Mouse (Mus musculus): Measurements from ENCODE around the gene Nfatc4. TPM values are rescaled to one million over a fixed set of nuclear protein-coding genes. Genes with fewer than 3 reads are reported as not detected.
A peak's percentile ranks its signal among the peaks of the same experiment; 100 is the strongest.

The Nfatc4 gene
- polyA plus RNA-seq, 1 experiment from 2014 or later: 115 TPM

- Histone ChIP-seq H3K27me3 (no peaks in the 10 kb centered on the region), H3K27ac (replicated peaks) (no peak overlapping the region)
- ATAC-seq (ENCODE audit: insufficient number of reproducible peaks, low FRiP score, low TSS enrichment, low read depth): no peak
Observed at GRCm38 (mm10) chr14:55857588-55857987, 34.6 kb downstream of the Nfatc4 start.

GRCm38 (mm10) chr14:55862186-55862585 lies 39.2 kb downstream of the Nfatc4 start:
- H3K27me3 ChIP-seq: no peaks in the 10 kb centered on the region
- H3K4me1 ChIP-seq: peaks cover 56% of the 10 kb centered on the region
- no peak overlapping the region for H3K9ac ChIP-seq
- WGBS: 37% methylated on average over 6 of the region's 6 CpGs
- ATAC-seq (ENCODE audit: insufficient number of reproducible peaks, low FRiP score, low TSS enrichment, low read depth): no peak
- no peak overlapping the region for H3K4me3 ChIP-seq (replicated peaks)
- H3K9me3 ChIP-seq (replicated peaks): no peaks in the 10 kb centered on the region
- no peak overlapping the region for H3K4me2 ChIP-seq (replicated peaks)
- H3K36me3 ChIP-seq: peaks cover 48% of the 10 kb centered on the region
- H3K27ac ChIP-seq (replicated peaks): no peak overlapping the region; the same call in 1 of the 2 replicates

More at GRCm38 (mm10) chr14:55857588-55857987, 34.6 kb downstream of the Nfatc4 start:
- no peaks in the 10 kb centered on the region for H3K9me3 ChIP-seq (replicated peaks)
- H3K4me3 ChIP-seq (replicated peaks): peak overlapping the region; percentile 73
- peak overlapping the region; percentile 31 for H3K4me2 ChIP-seq (replicated peaks)
- H3K36me3 ChIP-seq: 0 out of 2 replicates have a peak, but pooled peaks cover 6% of the 10 kb centered on the region
- H3K4me1 ChIP-seq: peaks cover 70% of the 10 kb centered on the region
- WGBS: 34% methylated on average over 4 of the region's 4 CpGs
- no peak overlapping the region for H3K9ac ChIP-seq

DNA sequence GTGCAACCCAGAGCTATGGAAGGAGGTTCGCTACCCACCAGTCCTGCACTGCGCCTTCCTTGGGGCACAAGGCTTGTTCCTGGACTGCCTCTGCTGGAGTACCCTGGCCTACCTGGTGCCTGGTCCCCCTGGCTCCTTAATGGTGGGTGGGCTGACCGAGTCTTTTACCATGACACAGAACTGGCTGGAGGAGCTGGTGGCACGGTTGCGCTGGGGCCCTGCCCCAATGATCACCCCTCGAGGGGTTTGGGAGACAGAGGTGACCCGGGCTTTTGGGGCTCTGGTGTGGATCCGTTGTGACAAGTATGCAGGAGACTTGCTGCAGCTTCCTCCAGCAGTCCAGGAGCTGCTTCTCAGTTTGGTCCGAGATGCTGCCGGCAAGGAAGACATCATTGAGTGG lies 40.0 kb downstream of the Nfatc4 start:
- peaks cover 48% of the 10 kb centered on the region for H3K4me1 ChIP-seq
- H3K27ac ChIP-seq (replicated peaks): no peak overlapping the region
- ATAC-seq (ENCODE audit: insufficient number of reproducible peaks, low FRiP score, low TSS enrichment, low read depth): no peak
- peaks cover 53% of the 10 kb centered on the region for H3K36me3 ChIP-seq
- H3K4me2 ChIP-seq (replicated peaks): no peak overlapping the region
- no peaks in the 10 kb centered on the region for H3K9me3 ChIP-seq (replicated peaks)
- H3K27me3 ChIP-seq: no peaks in the 10 kb centered on the region
- no peak overlapping the region for H3K4me3 ChIP-seq (replicated peaks)
- WGBS: 83% methylated on average over 10 of the region's 10 CpGs
- H3K9ac ChIP-seq: no peak overlapping the region

DNA sequence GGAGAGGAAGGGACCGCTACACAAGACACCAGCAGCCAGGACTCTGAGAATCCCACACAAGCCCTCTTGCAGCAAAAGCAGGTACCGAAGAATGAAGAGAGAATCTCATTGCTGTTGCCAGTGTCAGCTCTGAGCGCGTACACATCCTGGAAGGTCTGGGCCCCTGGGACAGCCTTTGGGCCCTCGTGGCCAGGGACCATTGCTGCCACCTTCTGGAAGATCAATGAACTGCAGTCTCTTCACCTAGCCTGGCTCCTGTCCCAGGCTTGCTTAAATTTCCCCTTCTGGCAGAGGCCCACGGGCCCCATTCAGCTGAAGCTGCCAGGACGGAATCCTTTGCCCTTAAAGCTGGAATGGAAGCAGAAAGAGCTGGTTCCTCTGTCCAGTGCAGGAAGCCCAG lies 40.8 kb downstream of the Nfatc4 start:
- H3K4me1 ChIP-seq: peaks cover 40% of the 10 kb centered on the region
- no peak overlapping the region for H3K4me3 ChIP-seq (replicated peaks)
- H3K9me3 ChIP-seq (replicated peaks): no peaks in the 10 kb centered on the region
- ATAC-seq (ENCODE audit: insufficient number of reproducible peaks, low FRiP score, low TSS enrichment, low read depth): peak; percentile 75
- no peaks in the 10 kb centered on the region for H3K27me3 ChIP-seq
- H3K4me2 ChIP-seq (replicated peaks): no peak overlapping the region
- peaks cover 61% of the 10 kb centered on the region for H3K36me3 ChIP-seq
- WGBS: 22% methylated on average over 7 of the region's 7 CpGs
- H3K9ac ChIP-seq: no peak overlapping the region
- peak overlapping the region; percentile 48; the same call in 1 of the 2 replicates for H3K27ac ChIP-seq (replicated peaks)

DNA sequence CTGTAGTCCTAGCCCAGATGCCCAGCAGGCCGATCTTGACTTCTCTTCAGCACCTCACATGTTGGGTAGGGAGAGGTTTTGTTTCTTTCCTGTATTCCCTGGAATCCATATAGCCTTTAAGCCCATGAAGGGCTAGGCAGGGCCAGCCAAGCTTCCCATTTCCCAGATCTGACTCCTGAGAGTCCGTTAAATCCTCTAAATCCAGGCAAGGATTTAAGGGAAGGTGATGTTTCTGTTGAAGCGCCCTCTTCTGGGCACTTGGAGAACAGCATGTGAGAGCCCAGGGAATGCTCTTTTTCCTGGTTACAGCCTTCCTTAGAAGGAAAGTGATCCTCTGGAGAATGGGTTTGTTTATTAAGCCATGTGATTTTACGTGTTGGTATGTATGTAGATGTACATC lies 44.0 kb downstream of the Nfatc4 start:
- Histone ChIP-seq H3K36me3 (peaks cover 92% of the 10 kb centered on the region), H3K27ac (replicated peaks) (no peak overlapping the region), H3K9ac (no peak overlapping the region), H3K9me3 (replicated peaks) (no peaks in the 10 kb centered on the region), H3K4me2 (replicated peaks) (no peak overlapping the region), H3K4me1 (peaks cover 21% of the 10 kb centered on the region), H3K4me3 (replicated peaks) (no peak overlapping the region), H3K27me3 (no peaks in the 10 kb centered on the region)
- ATAC-seq (ENCODE audit: insufficient number of reproducible peaks, low FRiP score, low TSS enrichment, low read depth): no peak
- 38% methylated on average over 4 of the region's 4 CpGs for WGBS

DNA sequence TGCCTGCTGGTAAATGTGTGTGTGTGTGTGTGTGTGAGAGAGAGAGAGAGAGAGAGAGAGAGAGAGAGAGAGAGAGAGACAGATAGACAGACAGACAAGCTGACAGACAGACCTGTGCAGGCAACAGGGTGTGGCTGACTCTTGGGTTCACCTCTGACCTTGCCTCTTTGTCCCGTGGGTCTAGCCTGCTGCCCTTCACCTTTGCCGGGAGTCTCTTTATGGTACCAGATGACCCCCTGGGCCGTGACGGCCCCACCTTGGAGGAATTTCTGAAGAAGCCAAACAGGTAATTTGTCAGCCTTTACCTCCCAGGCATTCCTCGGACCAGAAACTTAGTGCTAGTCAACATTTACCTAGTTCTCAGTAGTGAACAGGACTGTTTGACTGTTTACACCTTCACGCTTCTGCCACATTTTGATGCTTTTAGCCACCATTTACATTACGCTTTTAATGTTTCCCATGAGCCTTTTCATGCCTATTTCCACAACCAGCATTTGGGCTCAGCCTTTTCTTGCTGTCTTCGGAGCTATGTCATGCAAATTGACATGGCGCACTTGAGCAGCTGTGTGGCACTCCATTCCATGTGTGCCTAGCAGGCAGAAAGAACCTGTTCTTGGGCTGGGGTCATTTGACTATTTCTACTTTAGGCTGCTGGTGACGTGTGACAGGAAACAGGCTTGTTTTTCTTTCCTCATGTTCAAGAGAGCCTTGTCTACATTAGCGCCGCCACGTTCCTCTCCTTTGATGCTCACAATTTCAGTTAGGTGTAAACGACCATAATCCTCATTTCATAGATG lies 45.5 kb downstream of the Nfatc4 start:
- H3K27me3 ChIP-seq: no peaks in the 10 kb centered on the region
- no peak overlapping the region for H3K27ac ChIP-seq (replicated peaks)
- peaks cover 92% of the 10 kb centered on the region for H3K36me3 ChIP-seq
- WGBS: 88% methylated on average over 14 of the region's 14 CpGs
- H3K9ac ChIP-seq: no peak overlapping the region
- no peak for ATAC-seq (ENCODE audit: insufficient number of reproducible peaks, low FRiP score, low TSS enrichment, low read depth)
- H3K4me1 ChIP-seq: peaks cover 10% of the 10 kb centered on the region
- H3K4me3 ChIP-seq (replicated peaks): no peak overlapping the region
- H3K9me3 ChIP-seq (replicated peaks): no peaks in the 10 kb centered on the region
- H3K4me2 ChIP-seq (replicated peaks): no peak overlapping the region

GRCm38 (mm10) chr14:55869538-55869937 lies 46.6 kb downstream of the Nfatc4 start:
- 90% methylated on average over 6 of the region's 6 CpGs for WGBS
- H3K36me3 ChIP-seq: peaks cover 82% of the 10 kb centered on the region
- no peak overlapping the region for H3K4me2 ChIP-seq (replicated peaks)
- no peak overlapping the region for H3K4me3 ChIP-seq (replicated peaks)
- no peaks in the 10 kb centered on the region for H3K9me3 ChIP-seq (replicated peaks)
- no peak for ATAC-seq (ENCODE audit: insufficient number of reproducible peaks, low FRiP score, low TSS enrichment, low read depth)
- peaks cover 13% of the 10 kb centered on the region for H3K4me1 ChIP-seq
- no peaks in the 10 kb centered on the region for H3K27me3 ChIP-seq
- no peak overlapping the region for H3K9ac ChIP-seq
- no peak overlapping the region for H3K27ac ChIP-seq (replicated peaks)

DNA sequence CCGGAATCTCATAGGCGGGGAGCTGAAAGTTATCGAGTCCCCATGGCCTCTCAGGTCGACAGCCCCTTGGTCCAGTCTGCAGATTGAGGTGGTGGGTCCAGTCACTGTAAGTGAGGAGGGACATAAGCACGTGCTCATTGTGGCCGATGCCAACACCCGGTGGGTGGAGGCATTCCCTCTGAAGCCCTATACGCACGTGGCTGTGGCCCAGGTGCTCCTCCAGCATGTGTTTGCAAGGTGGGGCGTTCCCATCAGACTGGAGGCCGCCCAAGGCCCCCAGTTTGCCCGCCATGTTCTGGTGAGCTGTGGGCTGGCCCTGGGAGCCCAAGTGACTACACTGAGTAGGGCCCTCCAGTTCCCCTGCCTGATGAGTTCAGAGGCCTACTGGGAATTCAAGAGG lies 49.1 kb downstream of the Nfatc4 start:
- peaks cover 57% of the 10 kb centered on the region for H3K36me3 ChIP-seq
- WGBS: 91% methylated on average over 12 of the region's 12 CpGs
- no peak overlapping the region for H3K4me2 ChIP-seq (replicated peaks)
- no peak for ATAC-seq (ENCODE audit: insufficient number of reproducible peaks, low FRiP score, low TSS enrichment, low read depth)
- H3K9me3 ChIP-seq (replicated peaks): no peaks in the 10 kb centered on the region
- no peak overlapping the region for H3K4me3 ChIP-seq (replicated peaks)
- H3K4me1 ChIP-seq: peaks cover 13% of the 10 kb centered on the region
- H3K27ac ChIP-seq (replicated peaks): no peak overlapping the region
- no peak overlapping the region for H3K9ac ChIP-seq
- no peaks in the 10 kb centered on the region for H3K27me3 ChIP-seq

DNA sequence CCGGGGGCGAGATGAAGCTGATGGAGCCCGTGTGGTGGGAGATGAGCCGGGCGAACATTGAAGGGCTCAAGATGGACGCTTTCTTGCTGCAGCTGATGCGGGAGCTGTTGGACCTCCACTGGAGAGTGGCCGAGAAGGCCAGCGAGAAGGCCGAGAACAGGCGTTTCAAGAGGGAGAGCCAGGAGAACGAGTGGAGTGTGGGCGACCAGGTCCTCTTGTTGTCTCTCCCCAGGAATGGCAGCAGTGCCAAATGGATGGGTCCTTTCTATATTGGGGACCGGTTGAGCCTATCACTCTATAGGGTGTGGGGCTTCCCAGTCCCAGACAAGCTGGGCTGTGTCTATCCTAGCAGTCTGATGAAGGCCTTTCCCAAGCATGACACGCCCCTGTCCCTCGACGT lies 49.6 kb downstream of the Nfatc4 start:
- Histone ChIP-seq H3K27me3 (no peaks in the 10 kb centered on the region), H3K4me2 (replicated peaks) (no peak overlapping the region), H3K36me3 (peaks cover 54% of the 10 kb centered on the region), H3K9ac (no peak overlapping the region), H3K9me3 (replicated peaks) (no peaks in the 10 kb centered on the region), H3K4me3 (replicated peaks) (no peak overlapping the region), H3K4me1 (peaks cover 16% of the 10 kb centered on the region), H3K27ac (replicated peaks) (no peak overlapping the region)
- 86% methylated on average over 17 of the region's 17 CpGs for WGBS
- ATAC-seq (ENCODE audit: insufficient number of reproducible peaks, low FRiP score, low TSS enrichment, low read depth): no peak

DNA sequence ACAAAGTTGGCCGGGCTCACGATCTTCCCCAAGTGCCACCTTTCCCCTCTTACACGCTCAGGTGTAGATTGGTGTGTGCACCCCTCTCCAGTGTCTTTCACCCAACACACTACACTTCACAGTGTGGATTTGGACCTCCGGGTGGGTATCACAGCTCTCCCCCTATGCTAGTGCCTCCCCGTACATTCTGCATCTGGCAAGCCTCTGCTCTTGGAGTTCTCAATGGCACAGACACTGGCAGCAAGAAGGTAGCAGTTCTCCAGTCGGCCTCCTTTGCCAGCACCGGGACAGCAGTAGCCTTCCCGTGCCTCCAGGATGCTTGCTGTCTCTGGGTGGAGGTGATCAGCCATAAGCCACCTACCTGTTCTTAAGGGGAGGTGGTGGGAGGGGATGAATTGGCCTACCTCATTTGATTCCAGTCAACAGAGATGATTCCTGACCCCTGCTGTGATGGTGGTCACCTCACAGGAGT lies 50.3 kb downstream of the Nfatc4 start:
- Histone ChIP-seq H3K4me1 (peaks cover 21% of the 10 kb centered on the region), H3K27me3 (no peaks in the 10 kb centered on the region), H3K36me3 (peaks cover 46% of the 10 kb centered on the region), H3K4me3 (replicated peaks) (no peak overlapping the region), H3K9me3 (replicated peaks) (no peaks in the 10 kb centered on the region), H3K9ac (no peak overlapping the region), H3K27ac (replicated peaks) (no peak overlapping the region), H3K4me2 (replicated peaks) (no peak overlapping the region)
- 76% methylated on average over 8 of the region's 8 CpGs for WGBS
- no peak for ATAC-seq (ENCODE audit: insufficient number of reproducible peaks, low FRiP score, low TSS enrichment, low read depth)

DNA sequence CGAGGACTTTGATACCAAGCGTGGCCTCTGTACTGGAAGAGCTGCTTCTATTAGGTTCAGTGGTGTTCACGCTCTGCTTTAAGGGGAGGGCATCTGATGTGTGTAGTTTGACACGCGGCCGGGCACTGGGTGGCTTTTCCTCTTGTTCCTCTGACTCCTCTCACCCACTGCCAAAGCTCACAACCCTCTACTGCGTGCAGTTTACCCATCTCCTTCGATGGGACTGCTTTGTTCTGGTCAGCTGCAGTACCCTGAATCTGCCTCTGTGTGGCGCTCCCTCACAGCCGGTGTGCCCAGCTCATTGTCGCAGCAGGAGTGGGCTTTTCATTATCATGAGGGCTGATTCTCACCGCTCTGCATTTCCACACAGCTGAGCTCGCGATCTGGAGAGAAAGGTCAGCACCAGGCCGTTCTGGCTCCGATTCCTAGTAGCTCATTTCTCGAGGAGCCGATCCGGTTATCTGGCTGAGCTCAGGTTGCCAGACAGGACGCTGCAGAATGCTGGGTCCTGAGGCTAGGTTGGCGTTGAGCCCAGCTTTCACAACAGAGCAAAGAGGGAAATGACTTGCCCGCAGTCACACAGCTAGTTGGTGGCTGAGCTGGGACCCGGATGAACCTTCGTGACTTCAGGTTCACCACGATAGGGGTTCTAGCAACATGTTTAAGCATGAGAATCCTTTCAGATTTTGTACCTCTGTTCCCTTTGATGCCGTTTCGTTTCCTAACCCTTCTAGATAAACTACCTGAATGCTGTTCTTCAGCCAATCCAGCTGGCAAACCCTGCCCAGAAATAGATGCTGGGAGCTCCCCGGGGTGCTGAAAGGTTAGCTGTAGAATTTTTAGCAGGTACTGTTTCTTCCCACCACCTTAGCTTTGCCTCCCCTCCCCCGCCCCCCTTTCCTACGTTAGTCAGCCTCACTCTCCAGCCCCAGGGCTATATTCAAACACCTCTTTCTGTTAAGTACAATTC lies 51.1 kb downstream of the Nfatc4 start:
- H3K4me3 ChIP-seq (replicated peaks): peak overlapping the region; percentile 13
- ATAC-seq (ENCODE audit: insufficient number of reproducible peaks, low FRiP score, low TSS enrichment, low read depth): peak; percentile 21; the same call in 1 of the 2 replicates
- H3K4me2 ChIP-seq (replicated peaks): peak overlapping the region; percentile 45
- H3K9me3 ChIP-seq (replicated peaks): no peaks in the 10 kb centered on the region
- no peak overlapping the region; the same call in 1 of the 2 replicates for H3K9ac ChIP-seq
- H3K36me3 ChIP-seq: peaks cover 39% of the 10 kb centered on the region
- no peaks in the 10 kb centered on the region for H3K27me3 ChIP-seq
- WGBS: 12% methylated on average over 30 of the region's 30 CpGs
- H3K27ac ChIP-seq (replicated peaks): no peak overlapping the region; the same call in 1 of the 2 replicates
- H3K4me1 ChIP-seq: peaks cover 23% of the 10 kb centered on the region
